Mouse (Mus musculus) limb, embryonic 14.5 days (tissue): ENCODE measurements around the gene Stk38l. TPM values are rescaled to one million over a fixed set of nuclear protein-coding genes. Genes with fewer than 3 reads are reported as not detected.

Experiments used
- ATAC-seq: fragments of 200-750 bp; cut with Nextera tagmentation; 2 replicates; pipeline ENCODE4 v1.8.0; 2017; ENCODE audit warnings: low read depth, moderate number of reproducible peaks, moderate TSS enrichment; ENCODE audit not compliant: low FRiP score
- DNase-seq: peaks from one replicate; pipeline ENCODE4 v3.0.0-alpha.2; 2015; ENCODE audit warnings: low spot score
- H3K27ac ChIP-seq: fragments of 300-500 bp; sonication (generic); replicated peaks from 2 replicates; pipeline ENCODE4 v1.5.1; 2014; ENCODE audit warnings: low read depth, mild to moderate bottlenecking, low read length, moderate library complexity, mixed read lengths
- H3K27me3 ChIP-seq: fragments of 300-500 bp; sonication (generic); 2 replicates; pipeline ENCODE4 v1.6.1; 2014; ENCODE audit warnings: low read length, mixed read lengths; ENCODE audit not compliant: control insufficient read depth, insufficient read depth
- H3K36me3 ChIP-seq: fragments of 300-500 bp; sonication (generic); 2 replicates; pipeline ENCODE4 v1.6.1; 2014; ENCODE audit warnings: mild to moderate bottlenecking, low read length, moderate library complexity, mixed read lengths; ENCODE audit not compliant: control insufficient read depth, insufficient read depth
- H3K4me1 ChIP-seq: fragments of 300-500 bp; sonication (generic); 2 replicates; pipeline ENCODE4 v1.6.1; 2014; ENCODE audit warnings: antibody characterized with exemption, low read length, mixed read lengths; ENCODE audit not compliant: control insufficient read depth, insufficient read depth
- H3K4me2 ChIP-seq: fragments of 300-500 bp; sonication (generic); replicated peaks from 2 replicates; pipeline ENCODE4 v1.6.1; 2014; ENCODE audit warnings: low read depth, mild to moderate bottlenecking, low read length, moderate library complexity; ENCODE audit not compliant: severe bottlenecking
- H3K4me3 ChIP-seq: fragments of 300-500 bp; sonication (generic); replicated peaks from 2 replicates; pipeline ENCODE4 v1.5.1; 2014; ENCODE audit warnings: low read length
- H3K9ac ChIP-seq: fragments of 300-500 bp; sonication (generic); 2 replicates; pipeline ENCODE4 v1.6.1; 2014; ENCODE audit warnings: mild to moderate bottlenecking, low read depth, low read length, moderate library complexity; ENCODE audit not compliant: severe bottlenecking
- H3K9me3 ChIP-seq: fragments of 300-500 bp; sonication (generic); 2 replicates; pipeline ENCODE4 v1.6.1; 2016; ENCODE audit warnings: low read length; ENCODE audit not compliant: control insufficient read depth
- POLR2A ChIP-seq: fragments of 200-500 bp; IDR thresholded peaks from 2 replicates; pipeline ENCODE4 v1.8.0; 2012; ENCODE audit warnings: inconsistent platforms, mild to moderate bottlenecking, moderate library complexity, borderline replicate concordance; ENCODE audit not compliant: insufficient read depth, insufficient read length; ENCODE audit errors: extremely low read depth
- WGBS: fragments of 180-500 bp; shearing (Covaris S2); extraction: QIAGEN DNeasy Blood & Tissue Kit; methylation state at CpG from one replicate; pipeline ENCODE4 v1.1.7; 2014; 5-methylcytosine and 5-hydroxymethylcytosine counted together
- polyA plus RNA-seq, 2 experiments: library from polyadenylated mRNA; depleted of rRNA in 1 of 2; stranded (reverse) in 1 of 2; unstranded in 1 of 2; fragments of >200 nt; fragmentation: Nextera tagmentation in 1 of 2; extraction: Ambion mirVana in 1 of 2; gene quantifications; 2 replicates each; pipeline versions ENCODE4 v1.2.1 to v1.2.3; 2012 to 2014

Stk38l gene
- polyA plus RNA-seq, 2 experiments, result 10.1 to 21.4 TPM

DNA sequence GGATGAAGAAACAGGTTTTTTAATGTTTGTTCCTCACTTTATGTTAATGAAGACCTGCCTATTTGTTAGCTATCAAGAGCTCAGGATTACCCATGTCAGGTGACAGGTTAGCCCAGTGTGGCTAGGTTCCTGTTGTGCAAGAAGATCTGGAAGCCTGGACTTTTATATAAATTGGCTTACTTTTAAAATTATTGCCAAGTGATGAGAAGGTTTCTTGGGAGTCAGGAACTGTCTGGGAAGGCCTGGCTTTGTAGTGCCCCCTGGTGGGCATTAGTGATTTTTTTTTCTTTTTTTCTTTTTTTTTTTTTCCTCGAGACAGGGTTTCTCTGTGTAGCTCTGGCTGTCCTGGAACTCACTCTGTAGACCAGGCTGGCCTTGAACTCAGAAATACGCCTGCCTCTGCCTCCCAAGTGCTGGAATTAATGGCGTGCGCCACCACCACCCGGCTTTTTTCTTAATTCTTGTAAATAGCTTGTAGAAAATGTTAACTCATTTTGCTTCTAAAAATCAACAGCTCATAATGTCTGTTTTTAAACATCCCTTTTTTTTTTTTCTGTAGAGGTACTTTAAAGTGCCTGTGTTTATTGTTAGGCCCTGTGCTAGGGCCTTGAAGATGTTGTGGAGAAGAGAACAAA lies 37.6 kb downstream of the Stk38l start:
- Histone ChIP-seq H3K27ac (no peak overlapping the region), H3K4me1 (peaks cover 6% of the 10 kb centered on the region; the same call in 1 of the 2 replicates), H3K9ac (no peak overlapping the region), H3K4me2 (no peak overlapping the region), H3K36me3 (peaks cover 11% of the 10 kb centered on the region), H3K9me3 (no peaks in the 10 kb centered on the region), H3K27me3 (no peaks in the 10 kb centered on the region), H3K4me3 (no peak overlapping the region)
- no peak for ATAC-seq
- TF ChIP-seq POLR2A, result no peak
- 64% methylated on average over 5 of the region's 5 CpGs for WGBS
- DNase-seq, result peak; percentile 53

GRCm38 (mm10) chr6:146764593-146764992 lies 39.8 kb downstream of the Stk38l start:
- Histone ChIP-seq H3K27me3 (no peaks in the 10 kb centered on the region), H3K9me3 (no peaks in the 10 kb centered on the region), H3K4me3 (no peak overlapping the region), H3K27ac (no peak overlapping the region), H3K4me2 (no peak overlapping the region), H3K9ac (no peak overlapping the region), H3K4me1 (no peaks in the 10 kb centered on the region), H3K36me3 (peaks cover 30% of the 10 kb centered on the region)
- 26% methylated on average over 2 of the region's 2 CpGs for WGBS
- no peak for ATAC-seq
- DNase-seq, result no peak
- no peak for TF ChIP-seq POLR2A

DNA sequence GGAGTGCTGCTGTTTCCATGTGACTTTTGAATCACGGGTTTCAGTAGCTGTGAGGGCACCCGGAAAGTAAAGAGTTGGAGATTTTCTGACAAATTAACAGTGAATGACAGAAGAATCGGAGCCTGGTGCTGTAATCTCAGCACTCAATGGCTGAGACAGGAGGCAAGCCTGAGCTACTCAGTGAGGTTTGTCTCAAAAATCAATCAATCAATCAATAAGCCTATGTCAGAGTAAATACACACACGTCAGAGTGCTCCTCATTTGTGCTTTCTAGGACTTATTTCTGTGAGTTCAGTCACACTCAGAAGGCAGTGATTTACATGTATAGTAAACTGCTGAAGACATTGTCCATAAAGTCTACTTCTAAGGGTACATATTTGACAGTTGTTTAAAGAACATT lies 40.5 kb downstream of the Stk38l start:
- ATAC-seq (no peak), DNase-seq (no peak)
- Histone ChIP-seq H3K36me3 (peaks cover 34% of the 10 kb centered on the region), H3K4me1 (no peaks in the 10 kb centered on the region), H3K9ac (no peak overlapping the region), H3K9me3 (no peaks in the 10 kb centered on the region), H3K27me3 (no peaks in the 10 kb centered on the region), H3K27ac (no peak overlapping the region), H3K4me2 (no peak overlapping the region), H3K4me3 (no peak overlapping the region)
- no peak for TF ChIP-seq POLR2A
- WGBS, result 85% methylated on average over 4 of the region's 4 CpGs

DNA sequence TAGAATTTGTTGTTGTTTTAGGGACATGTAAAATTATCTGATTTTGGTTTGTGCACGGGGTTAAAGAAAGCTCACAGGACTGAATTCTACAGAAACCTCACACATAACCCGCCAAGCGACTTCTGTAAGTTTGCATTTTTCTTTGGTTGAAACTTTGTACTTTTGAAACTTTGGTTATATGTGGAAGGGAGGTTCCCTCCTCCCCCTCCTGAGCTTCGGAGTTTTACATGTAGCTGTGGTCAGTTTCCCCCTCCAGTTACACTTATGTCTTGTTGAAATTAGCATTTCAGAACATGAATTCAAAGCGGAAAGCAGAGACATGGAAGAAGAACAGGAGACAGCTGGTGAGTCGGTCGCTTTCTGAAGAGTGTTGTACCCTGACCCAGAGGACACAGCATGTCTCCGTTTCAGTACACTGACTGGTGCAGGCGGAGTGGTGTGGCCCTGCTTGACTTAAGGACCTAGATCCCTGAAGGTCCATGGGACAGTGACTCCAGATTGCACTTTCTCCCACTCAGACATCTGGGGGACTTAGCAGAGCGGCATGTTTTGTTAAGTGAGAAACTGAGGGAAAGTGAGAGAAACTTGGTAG lies 44.1 kb downstream of the Stk38l start:
- no peak for ATAC-seq
- no peak for TF ChIP-seq POLR2A
- 90% methylated on average over 10 of the region's 10 CpGs for WGBS
- no peak overlapping the region for H3K4me3 ChIP-seq
- H3K9ac ChIP-seq, result no peak overlapping the region
- no peaks in the 10 kb centered on the region for H3K27me3 ChIP-seq
- DNase-seq, result no peak
- H3K9me3 ChIP-seq, result no peaks in the 10 kb centered on the region
- no peak overlapping the region for H3K27ac ChIP-seq
- no peak overlapping the region for H3K4me2 ChIP-seq
- H3K36me3 ChIP-seq, result peaks cover 45% of the 10 kb centered on the region
- no peaks in the 10 kb centered on the region for H3K4me1 ChIP-seq

- no peak for DNase-seq
- no peaks in the 10 kb centered on the region for H3K27me3 ChIP-seq
- no peak for ATAC-seq
- H3K4me2 ChIP-seq, result no peak overlapping the region
- H3K9ac ChIP-seq, result no peak overlapping the region
- peaks cover 53% of the 10 kb centered on the region for H3K36me3 ChIP-seq
- H3K9me3 ChIP-seq, result no peaks in the 10 kb centered on the region
- no peak overlapping the region for H3K27ac ChIP-seq
- 52% methylated on average over 6 of the region's 6 CpGs for WGBS
- H3K4me3 ChIP-seq, result no peak overlapping the region
- no peaks in the 10 kb centered on the region for H3K4me1 ChIP-seq
- TF ChIP-seq POLR2A, result no peak
These were observed 45.4 kb downstream of the Stk38l start for GRCm38 (mm10) chr6:146770005-146770745.
